Mouse (Mus musculus) limb, embryonic 12.5 days (tissue): Measurements from ENCODE around the gene Cel. TPM values are rescaled to one million over a fixed set of nuclear protein-coding genes. Genes with fewer than 3 reads are reported as not detected.

Source experiments
- ATAC-seq: fragments of 200-750 bp; cut with Nextera tagmentation; 2 replicates; pipeline ENCODE4 v1.8.0; 2017; ENCODE audit warnings: low read depth, moderate TSS enrichment; ENCODE audit not compliant: insufficient number of reproducible peaks, insufficient read depth, low FRiP score, low TSS enrichment
- H3K27ac ChIP-seq: fragments of 300-500 bp; sonication (generic); 2 replicates; pipeline ENCODE4 v1.5.1; 2016; ENCODE audit warnings: mild to moderate bottlenecking, moderate library complexity
- H3K27me3 ChIP-seq: fragments of 300-500 bp; sonication (generic); 2 replicates; pipeline ENCODE4 v1.6.1; 2016; ENCODE audit warnings: mild to moderate bottlenecking, moderate library complexity
- H3K36me3 ChIP-seq: fragments of 300-500 bp; sonication (generic); 2 replicates; pipeline ENCODE4 v1.6.1; 2016; ENCODE audit warnings: mild to moderate bottlenecking, moderate library complexity
- H3K4me1 ChIP-seq: fragments of 300-500 bp; sonication (generic); replicated peaks from 2 replicates; pipeline ENCODE4 v1.6.1; 2016
- H3K4me2 ChIP-seq: fragments of 300-500 bp; sonication (generic); 2 replicates; pipeline ENCODE4 v1.6.1; 2016; ENCODE audit warnings: mild to moderate bottlenecking, moderate library complexity
- H3K4me3 ChIP-seq: fragments of 300-500 bp; sonication (generic); replicated peaks from 2 replicates; pipeline ENCODE4 v1.5.1; 2016; ENCODE audit warnings: mild to moderate bottlenecking
- H3K9ac ChIP-seq: fragments of 300-500 bp; sonication (generic); replicated peaks from 2 replicates; pipeline ENCODE4 v1.6.1; 2016; ENCODE audit warnings: mild to moderate bottlenecking, moderate library complexity
- H3K9me3 ChIP-seq: fragments of 300-500 bp; sonication (generic); 2 replicates; pipeline ENCODE4 v1.6.1; 2016; ENCODE audit warnings: mild to moderate bottlenecking, moderate library complexity
- WGBS: fragments of 180-500 bp; shearing (Covaris S2); methylation state at CpG from one replicate; pipeline ENCODE4 v1.1.7; 2016; 5-methylcytosine and 5-hydroxymethylcytosine counted together
- polyA plus RNA-seq: library from polyadenylated mRNA; unstranded; fragments of >200 nt; fragmentation: Nextera tagmentation; extraction: Ambion mirVana; gene quantifications from 2 replicates; pipeline ENCODE4 v1.2.1, GENCODE M21; 2016

Cel gene
- polyA plus RNA-seq, result not detected in 2 replicates

DNA sequence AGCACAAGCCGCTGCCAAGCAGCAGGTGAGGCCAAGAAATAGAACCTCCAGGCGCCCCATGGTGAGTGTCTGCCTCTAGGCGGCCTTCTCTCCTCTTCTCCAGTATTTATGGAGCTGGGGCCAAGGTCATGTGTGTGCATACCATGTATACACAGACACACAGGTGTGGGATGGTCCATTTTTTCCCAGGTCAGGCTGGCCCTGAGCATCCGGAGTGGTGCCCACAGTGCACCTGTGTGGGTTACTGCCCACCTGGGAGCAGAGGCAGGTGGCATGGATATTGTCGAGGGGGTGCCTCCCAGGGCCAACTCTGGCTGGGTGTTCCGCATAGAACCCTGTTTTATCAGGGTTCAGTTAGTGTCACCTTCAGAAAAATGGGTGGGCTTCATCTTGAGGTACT, at the start of gene Cel:
Gene Cel, minus strand, starts transcription at position 101 of the 400 bp plus-strand sequence.
- WGBS, result 67% methylated on average over 6 of the region's 6 CpGs
- H3K4me3 ChIP-seq, result no peak within 1 kb of the TSS
- 0 out of 2 replicates have a peak, but pooled peaks cover 2% of the 10 kb centered on the region for H3K4me1 ChIP-seq
- no peak within 1 kb of the TSS for H3K27ac ChIP-seq
- no peaks in the 10 kb centered on the region for H3K9me3 ChIP-seq
- H3K9ac ChIP-seq, result no peak within 1 kb of the TSS
- H3K4me2 ChIP-seq, result no peak within 1 kb of the TSS
- no peaks in the 10 kb centered on the region for H3K27me3 ChIP-seq
- ATAC-seq, result no peak
- peaks cover 37% of the 10 kb centered on the region for H3K36me3 ChIP-seq

DNA sequence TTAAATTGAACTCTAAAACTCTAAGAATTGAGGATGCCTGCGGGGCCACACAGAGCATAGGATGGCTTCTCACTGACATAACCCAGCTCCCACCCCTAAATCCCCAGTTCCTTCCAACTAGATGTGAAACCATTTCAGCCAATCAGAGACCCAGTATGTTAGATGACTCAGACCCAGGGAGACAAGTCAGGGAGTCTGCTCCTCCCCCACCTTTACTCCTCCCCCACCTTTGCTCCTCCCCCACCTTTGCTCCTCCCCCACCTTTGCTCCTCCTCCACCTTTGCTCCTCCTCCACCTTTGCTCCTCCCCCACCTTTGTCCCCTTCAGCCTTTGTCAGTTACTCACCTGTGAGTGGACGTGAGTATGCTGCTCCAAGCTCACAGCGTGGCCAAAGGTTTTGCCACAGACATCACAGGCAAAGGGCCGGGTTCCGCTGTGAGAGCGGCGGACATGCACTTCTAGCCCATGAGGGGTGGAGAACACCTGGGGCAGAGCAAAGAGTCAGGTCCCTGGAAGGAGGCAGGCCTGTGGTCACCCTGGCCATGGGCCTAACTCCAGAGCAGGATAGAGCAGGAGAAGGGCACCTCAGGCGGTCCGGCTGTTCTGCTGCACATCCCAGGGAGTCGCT, 49.3 kb upstream of the Cel start:
- no peak for ATAC-seq
- WGBS, result 54% methylated on average over 10 of the region's 10 CpGs
- no peak overlapping the region for H3K4me2 ChIP-seq
- no peak overlapping the region for H3K9ac ChIP-seq
- no peaks in the 10 kb centered on the region for H3K9me3 ChIP-seq
- peaks cover 13% of the 10 kb centered on the region for H3K27me3 ChIP-seq
- no peak overlapping the region for H3K27ac ChIP-seq
- H3K4me3 ChIP-seq, result no peak overlapping the region
- H3K36me3 ChIP-seq, result no peaks in the 10 kb centered on the region
- no peaks in the 10 kb centered on the region for H3K4me1 ChIP-seq

DNA sequence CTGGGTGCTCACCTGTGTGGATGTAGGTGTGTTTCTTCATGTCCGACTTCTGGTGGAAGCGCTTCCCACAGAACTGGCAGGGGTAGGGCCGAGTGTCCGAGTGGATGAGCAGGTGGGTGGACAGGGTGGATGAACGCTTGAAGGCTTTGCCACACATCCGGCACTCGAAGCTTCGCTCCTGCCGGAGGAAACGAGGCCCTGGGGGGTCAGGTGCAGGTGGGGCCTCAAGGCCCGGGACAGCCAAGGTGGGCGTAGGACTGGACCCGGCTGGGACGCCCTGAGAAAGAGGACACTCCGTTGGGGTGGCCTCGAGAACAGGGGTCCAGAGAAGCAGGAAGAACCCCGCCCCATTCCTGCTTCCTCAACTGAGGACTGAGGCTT, 48.2 kb upstream of the Cel start:
- Histone ChIP-seq H3K27me3 (peaks cover 10% of the 10 kb centered on the region), H3K4me1 (peaks cover 4% of the 10 kb centered on the region), H3K27ac (no peak overlapping the region), H3K4me2 (no peak overlapping the region), H3K9me3 (no peaks in the 10 kb centered on the region), H3K9ac (no peak overlapping the region), H3K4me3 (no peak overlapping the region), H3K36me3 (no peaks in the 10 kb centered on the region)
- ATAC-seq, result no peak
- 81% methylated on average over 17 of the region's 17 CpGs for WGBS

DNA sequence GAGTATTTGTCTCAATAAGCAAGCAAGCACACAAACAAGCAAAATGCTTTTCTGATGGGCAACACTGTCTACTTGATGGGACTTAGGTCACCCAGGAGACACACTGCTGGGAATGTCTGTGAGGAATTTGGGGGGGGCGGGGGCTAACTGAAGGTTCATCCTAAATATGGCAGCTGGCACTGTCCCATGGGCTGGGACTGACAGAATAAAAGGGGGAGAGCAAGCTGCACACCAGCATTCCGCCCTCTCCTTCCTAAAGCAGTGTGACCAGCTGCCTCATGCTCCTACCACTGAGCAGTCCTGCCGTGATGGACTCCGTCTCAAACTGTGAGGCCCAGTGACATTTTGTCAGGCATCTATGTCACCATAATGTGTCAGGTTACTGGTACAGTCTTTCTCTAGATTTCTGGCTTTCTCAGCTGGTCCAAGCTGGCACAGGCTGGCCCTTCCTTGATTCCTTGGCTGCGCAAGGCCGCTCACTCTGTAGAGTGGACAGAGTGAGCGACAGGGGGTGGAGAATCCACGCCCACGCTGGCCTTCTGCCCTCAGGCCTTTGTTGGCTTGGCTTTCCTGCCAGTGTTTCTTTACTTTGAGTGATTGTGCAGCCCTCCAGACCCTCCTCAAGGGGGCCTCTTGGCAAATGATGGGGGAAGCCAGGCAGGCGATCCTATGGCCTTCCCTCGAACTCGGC, 47.7 kb upstream of the Cel start:
- no peak overlapping the region for H3K27ac ChIP-seq
- H3K4me2 ChIP-seq, result no peak overlapping the region
- peaks cover 10% of the 10 kb centered on the region for H3K27me3 ChIP-seq
- H3K36me3 ChIP-seq, result no peaks in the 10 kb centered on the region
- no peaks in the 10 kb centered on the region for H3K9me3 ChIP-seq
- no peak for ATAC-seq
- H3K9ac ChIP-seq, result no peak overlapping the region
- 84% methylated on average over 12 of the region's 12 CpGs for WGBS
- peaks cover 8% of the 10 kb centered on the region for H3K4me1 ChIP-seq
- H3K4me3 ChIP-seq, result no peak overlapping the region

DNA sequence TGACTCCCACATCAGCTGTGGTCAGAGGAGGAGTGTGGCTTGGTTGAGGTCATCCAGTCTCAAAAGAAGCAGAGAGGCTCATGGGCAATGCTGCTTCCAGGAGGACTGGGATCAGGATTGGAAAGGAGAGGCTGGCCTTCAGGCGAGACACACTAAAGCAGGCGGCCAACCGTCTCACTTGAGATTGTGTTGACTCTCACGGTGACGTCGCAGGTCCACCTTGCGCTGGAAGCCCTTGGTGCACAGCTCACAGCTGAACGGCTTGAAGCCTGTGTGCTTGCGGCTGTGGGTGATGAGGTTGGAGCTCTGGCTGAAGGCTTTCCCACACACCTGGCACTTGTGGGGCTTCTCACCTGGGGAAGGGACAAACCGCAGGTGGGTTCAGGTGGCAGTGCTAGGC, 46.6 kb upstream of the Cel start:
- H3K27ac ChIP-seq, result no peak overlapping the region
- peaks cover 8% of the 10 kb centered on the region for H3K4me1 ChIP-seq
- no peaks in the 10 kb centered on the region for H3K36me3 ChIP-seq
- peaks cover 10% of the 10 kb centered on the region for H3K27me3 ChIP-seq
- no peak overlapping the region for H3K9ac ChIP-seq
- no peak overlapping the region for H3K4me2 ChIP-seq
- no peak for ATAC-seq
- no peaks in the 10 kb centered on the region for H3K9me3 ChIP-seq
- H3K4me3 ChIP-seq, result no peak overlapping the region
- WGBS, result 86% methylated on average over 10 of the region's 10 CpGs

DNA sequence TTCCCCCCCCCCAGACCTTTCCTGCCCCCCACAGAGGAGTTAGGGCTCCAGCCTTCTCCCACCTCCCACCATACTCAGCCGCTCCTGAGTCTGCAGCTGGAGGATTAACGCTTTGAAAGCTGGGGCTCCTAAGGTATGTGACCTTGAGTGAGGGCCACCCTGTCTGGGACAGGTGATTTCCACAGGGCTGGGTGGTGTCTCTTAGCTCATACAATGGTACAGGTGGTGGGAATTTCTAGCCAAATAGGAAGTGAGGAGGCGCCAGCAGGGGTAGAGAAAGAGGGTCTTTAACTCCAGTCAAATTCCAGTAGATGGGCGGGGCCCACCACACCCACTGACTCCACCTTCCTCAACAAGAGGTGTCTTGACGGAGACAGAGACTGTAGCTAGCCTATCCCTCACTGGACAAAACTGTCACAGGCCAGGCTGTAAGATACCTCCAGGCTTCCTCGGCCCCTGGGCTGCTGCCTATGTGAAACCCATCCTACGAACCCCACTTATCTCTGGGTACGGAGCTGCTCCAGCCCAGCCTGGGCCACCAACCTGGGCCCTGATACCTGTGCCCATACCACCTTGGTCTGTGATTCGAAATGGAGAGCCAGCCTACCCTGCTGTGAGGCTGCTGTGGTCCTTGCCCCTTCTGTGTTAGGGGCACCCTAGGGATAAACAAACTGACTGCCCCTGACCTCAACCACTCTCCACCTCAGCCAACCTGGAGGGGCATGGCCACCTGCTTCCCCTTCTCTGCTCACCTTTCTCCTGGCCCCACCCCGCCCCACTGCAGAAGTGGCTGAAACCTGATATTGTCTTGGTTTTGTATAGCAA, 44.4 kb upstream of the Cel start:
- no peak overlapping the region for H3K4me2 ChIP-seq
- no peak for ATAC-seq
- no peaks in the 10 kb centered on the region for H3K36me3 ChIP-seq
- no peak overlapping the region for H3K4me3 ChIP-seq
- H3K9me3 ChIP-seq, result no peaks in the 10 kb centered on the region
- peaks cover 8% of the 10 kb centered on the region for H3K4me1 ChIP-seq
- H3K9ac ChIP-seq, result no peak overlapping the region
- H3K27ac ChIP-seq, result no peak overlapping the region
- 39% methylated on average over 10 of the region's 10 CpGs for WGBS
- H3K27me3 ChIP-seq, result 0 out of 2 replicates have a peak, but pooled peaks cover 3% of the 10 kb centered on the region

DNA sequence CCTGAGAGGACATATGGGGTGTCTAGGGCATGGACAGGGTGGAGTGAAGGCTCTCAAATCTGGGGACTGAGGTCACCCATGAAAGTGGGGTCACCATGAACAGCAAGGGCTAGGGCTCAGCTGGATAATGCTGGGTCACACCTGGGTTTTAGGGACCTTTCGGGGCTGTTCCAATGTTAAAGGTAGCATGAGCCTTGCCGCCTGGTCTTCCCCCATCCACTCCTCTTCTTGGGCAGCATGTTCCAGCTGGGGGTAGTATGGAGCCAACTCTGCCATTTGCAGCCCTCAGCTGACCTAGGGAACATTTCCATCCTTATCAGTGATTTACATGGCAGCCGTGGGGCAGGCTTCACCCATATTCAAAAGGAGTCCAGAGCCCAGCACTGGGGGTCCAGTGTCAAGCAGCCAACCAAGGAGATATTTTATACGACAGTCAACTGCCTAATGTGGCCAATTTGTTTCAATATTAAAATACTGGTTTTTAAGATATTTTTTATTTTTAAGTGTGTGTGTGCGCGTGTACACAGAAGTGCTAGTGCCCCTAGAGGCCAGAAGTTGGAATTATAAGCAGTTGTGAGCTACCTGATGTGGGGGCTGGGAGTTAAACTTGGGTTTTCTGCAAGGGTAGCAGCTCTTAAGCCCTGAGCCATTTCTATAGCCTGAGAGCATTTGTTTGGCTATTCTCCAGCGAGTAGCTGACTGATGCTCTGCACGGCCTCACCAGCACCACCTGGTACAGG, 43.6 kb upstream of the Cel start:
- Histone ChIP-seq H3K27me3 (0 out of 2 replicates have a peak, but pooled peaks cover 3% of the 10 kb centered on the region), H3K4me3 (no peak overlapping the region), H3K9me3 (no peaks in the 10 kb centered on the region), H3K4me1 (peaks cover 8% of the 10 kb centered on the region), H3K27ac (no peak overlapping the region), H3K4me2 (no peak overlapping the region), H3K36me3 (no peaks in the 10 kb centered on the region), H3K9ac (no peak overlapping the region)
- 65% methylated on average over 8 of the region's 8 CpGs for WGBS
- ATAC-seq, result no peak

DNA sequence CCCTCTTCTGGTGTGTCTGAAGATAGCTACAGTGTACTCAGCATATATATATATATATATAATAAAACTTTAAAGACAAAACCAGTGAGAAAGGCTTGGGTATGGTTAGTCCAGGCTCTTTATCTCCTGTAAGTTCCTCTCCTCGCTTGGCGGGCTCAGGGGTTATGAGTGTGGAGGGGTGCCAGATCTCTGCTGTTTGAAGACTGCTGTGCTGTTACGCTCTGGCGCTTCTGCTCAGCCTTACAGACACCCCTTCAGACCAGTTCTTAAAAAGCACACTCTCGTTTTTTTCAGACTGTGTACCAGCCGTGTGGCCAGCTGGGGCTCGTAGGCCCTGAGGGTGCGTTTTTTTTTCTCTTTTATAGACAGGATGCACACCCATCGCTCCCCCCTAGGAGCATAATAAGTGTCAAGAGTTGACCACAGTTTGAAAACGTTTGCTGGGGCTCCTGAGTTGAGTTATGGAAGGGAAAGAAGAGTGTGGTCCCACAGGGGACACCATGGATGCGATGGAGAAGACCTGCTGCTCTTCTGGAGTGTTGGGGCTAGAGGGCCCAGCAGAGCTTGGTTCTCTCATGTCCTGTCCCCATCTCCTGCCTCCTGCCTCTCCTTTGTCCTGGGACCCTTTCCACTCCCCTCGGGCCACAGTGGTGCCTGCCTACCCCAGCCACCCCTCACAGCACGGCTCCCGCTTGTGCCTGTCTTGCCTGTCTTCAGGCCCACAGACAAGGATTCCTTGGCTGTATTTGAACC, 42.8 kb upstream of the Cel start:
- no peaks in the 10 kb centered on the region for H3K36me3 ChIP-seq
- H3K4me1 ChIP-seq, result peaks cover 8% of the 10 kb centered on the region
- no peak overlapping the region for H3K9ac ChIP-seq
- H3K9me3 ChIP-seq, result no peaks in the 10 kb centered on the region
- no peak overlapping the region for H3K27ac ChIP-seq
- no peak overlapping the region for H3K4me3 ChIP-seq
- no peak for ATAC-seq
- 0 out of 2 replicates have a peak, but pooled peaks cover 3% of the 10 kb centered on the region for H3K27me3 ChIP-seq
- no peak overlapping the region for H3K4me2 ChIP-seq
- 62% methylated on average over 14 of the region's 14 CpGs for WGBS

DNA sequence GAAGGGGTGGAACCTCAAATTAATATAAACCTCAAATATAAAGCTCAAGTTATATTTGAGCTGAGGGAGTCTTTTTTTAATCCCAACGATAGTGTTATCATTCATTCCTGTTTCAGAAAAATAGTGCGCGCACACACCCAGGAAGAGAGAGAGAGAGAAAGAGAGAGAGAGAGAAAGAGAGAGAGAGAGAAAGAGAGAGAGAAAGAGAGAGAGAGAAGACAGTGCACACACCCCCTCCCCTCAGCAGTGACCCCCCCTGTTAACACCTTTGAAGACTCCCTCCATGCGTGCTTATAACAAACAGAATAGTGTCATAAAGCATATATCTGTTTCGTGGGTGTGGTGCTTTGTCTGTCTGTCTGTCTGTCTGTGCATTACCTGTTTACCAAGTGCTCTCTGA, 40.3 kb upstream of the Cel start:
- Histone ChIP-seq H3K4me3 (no peak overlapping the region), H3K4me2 (no peak overlapping the region), H3K27ac (no peak overlapping the region), H3K36me3 (no peaks in the 10 kb centered on the region), H3K9ac (no peak overlapping the region), H3K9me3 (no peaks in the 10 kb centered on the region), H3K27me3 (0 out of 2 replicates have a peak, but pooled peaks cover 3% of the 10 kb centered on the region), H3K4me1 (peaks cover 9% of the 10 kb centered on the region)
- 90% methylated on average over 5 of the region's 5 CpGs for WGBS
- ATAC-seq, result no peak
